Mouse (Mus musculus) heart, postnatal 25 days (tissue): Measurements from ENCODE around the gene Sec16a. TPM values are rescaled to one million over a fixed set of nuclear protein-coding genes. Genes with fewer than 3 reads are reported as not detected.

Experiments used
- DNase-seq: peaks from one replicate; pipeline ENCODE4 v3.0.0; 2022; ENCODE audit warnings: low spot score
- intact Hi-C: fragments of 180-260 bp; cut with DNase I; formaldehyde crosslinking; loops from one replicate; pipeline ENCODE4 v1.15.1; 2025
- total RNA-seq, 2 experiments: library from RNA; stranded (reverse); gene quantifications; 2 replicates each; pipeline ENCODE4 v1.2.3; 2021

The Sec16a gene
- total RNA-seq, 2 experiments from 2014 or later = 34.9 to 38.8 TPM

- intact Hi-C loops = loop anchor here (1.0 to 2.0 kb wide), 3 partner anchors 18 to 73 kb away; no protein-coding TSS in a partner anchor
- no peak for DNase-seq
These were observed 30.8 kb upstream of the Sec16a start for GRCm38 (mm10) chr2:26475505-26476430.

- intact Hi-C loops = loop anchor here (1.0 to 2.0 kb wide), 2 partner anchors 18 to 74 kb away; no protein-coding TSS in a partner anchor
These were observed 29.9 kb upstream of the Sec16a start for GRCm38 (mm10) chr2:26474789-26475504.

GRCm38 (mm10) chr2:26472312-26473090 is 27.5 kb upstream of the Sec16a start:
- no peak for DNase-seq
- intact Hi-C loops = no loop called here

More at GRCm38 (mm10) chr2:26474789-26475504, 29.9 kb upstream of the Sec16a start:
- DNase-seq = peak; percentile 84

GRCm38 (mm10) chr2:26471652-26472285 is 26.8 kb upstream of the Sec16a start:
- no peak for DNase-seq

DNA sequence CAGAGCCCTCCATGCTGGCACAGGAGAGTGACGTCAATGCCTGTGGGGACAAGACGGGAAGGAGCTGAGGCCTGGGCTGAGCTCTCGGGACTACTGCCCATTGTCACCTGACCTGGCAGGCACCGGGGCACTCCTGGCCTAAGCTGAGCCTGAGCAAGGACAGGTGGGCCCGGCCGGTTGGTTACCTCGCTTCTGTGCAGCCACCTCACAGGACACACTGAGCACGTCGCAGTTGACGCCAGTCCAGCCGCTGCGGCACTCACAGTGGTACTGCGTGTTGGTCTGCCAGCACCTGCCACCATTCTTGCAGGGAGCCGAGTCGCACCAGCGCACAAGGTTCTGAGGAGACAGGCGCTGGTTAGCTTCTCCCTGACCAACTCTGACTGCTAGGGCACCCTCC is 26.0 kb upstream of the Sec16a start:
- intact Hi-C loops = no loop called here
- DNase-seq = no peak

More at GRCm38 (mm10) chr2:26471652-26472285, 26.8 kb upstream of the Sec16a start:
- intact Hi-C loops = no loop called here

DNA sequence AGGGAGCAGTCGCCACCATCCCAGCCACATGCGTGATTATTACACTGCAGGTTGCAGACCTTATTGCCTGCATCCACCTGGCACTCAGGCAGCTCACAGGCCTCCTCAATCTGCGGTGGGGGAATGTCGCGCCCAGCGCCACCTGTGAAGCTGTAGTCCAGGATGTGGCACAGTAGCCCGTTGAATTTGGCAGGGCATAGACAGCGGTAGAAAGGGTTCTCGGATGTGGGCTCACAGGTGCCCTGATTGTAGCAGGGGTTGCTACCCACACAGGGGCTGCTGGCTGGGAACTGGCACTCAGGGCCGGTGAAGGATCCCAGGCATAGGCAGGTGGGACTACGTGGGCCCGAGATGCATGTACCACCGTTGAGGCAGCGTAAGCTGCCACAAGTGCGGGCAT is 23.4 kb upstream of the Sec16a start:
- no peak for DNase-seq
- intact Hi-C loops = loop anchor here (2.0 kb wide), 1 partner anchor 14 kb away; no protein-coding TSS in a partner anchor

- intact Hi-C loops = no loop called here
- DNase-seq = no peak
These were observed 18.4 kb upstream of the Sec16a start for GRCm38 (mm10) chr2:26463412-26463811.

DNA sequence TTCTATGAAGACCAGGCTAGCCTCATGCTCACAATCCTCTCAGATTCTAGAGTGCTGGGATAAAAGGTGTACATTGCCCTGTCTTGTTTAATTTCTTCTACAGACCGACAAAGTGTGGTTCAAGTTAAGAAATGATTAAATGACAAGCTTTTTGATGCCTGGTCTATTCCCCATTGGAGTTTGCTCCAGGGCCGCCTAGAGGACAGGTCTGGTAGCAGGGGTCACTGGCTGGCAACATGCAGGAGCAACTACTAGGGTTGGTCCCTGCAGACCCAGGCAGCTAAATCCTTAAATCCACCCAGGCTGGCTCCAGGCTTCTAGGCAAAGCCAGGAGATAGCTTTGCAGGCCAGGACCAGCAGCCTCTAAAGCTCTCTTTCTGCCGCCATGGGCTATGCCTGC is 18.0 kb upstream of the Sec16a start:
- intact Hi-C loops = no loop called here
- no peak for DNase-seq

GRCm38 (mm10) chr2:26461667-26462066 is 16.7 kb upstream of the Sec16a start:
- intact Hi-C loops = no loop called here
- DNase-seq = no peak

GRCm38 (mm10) chr2:26460837-26461236 is 15.8 kb upstream of the Sec16a start:
- no peak for DNase-seq
- intact Hi-C loops = no loop called here

DNA sequence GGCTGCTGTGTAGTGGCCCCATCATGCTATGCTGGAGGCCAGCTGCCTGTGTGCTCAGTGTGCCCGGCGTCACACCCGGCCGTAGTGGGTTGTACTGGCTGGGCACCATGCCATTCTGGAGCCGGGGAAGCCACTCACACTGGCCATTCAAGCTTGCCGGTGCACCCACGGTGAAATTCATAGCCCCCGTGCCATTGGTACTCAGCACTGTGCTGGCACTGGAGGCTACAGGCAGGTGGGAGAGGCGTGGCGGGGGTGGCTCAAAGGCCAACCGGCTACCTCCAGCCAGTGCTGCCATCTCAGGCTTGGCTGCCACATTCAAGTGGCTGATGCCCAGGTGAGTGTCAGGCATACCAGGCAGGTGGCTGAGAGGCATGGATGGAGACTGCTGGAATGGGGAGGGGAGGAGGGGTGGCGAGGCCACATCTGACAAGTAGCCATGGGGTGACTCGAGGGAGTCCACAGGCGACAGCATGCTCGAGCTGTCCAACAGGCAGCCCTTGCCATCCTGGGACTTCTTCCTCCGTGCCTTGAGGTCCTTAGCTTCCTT is 15.2 kb upstream of the Sec16a start:
- intact Hi-C loops = no loop called here

GRCm38 (mm10) chr2:26459478-26459877 is 14.5 kb upstream of the Sec16a start:
- intact Hi-C loops = no loop called here

More for the DNA sequence above, 15.2 kb upstream of the Sec16a start:
- no peak for DNase-seq

DNA sequence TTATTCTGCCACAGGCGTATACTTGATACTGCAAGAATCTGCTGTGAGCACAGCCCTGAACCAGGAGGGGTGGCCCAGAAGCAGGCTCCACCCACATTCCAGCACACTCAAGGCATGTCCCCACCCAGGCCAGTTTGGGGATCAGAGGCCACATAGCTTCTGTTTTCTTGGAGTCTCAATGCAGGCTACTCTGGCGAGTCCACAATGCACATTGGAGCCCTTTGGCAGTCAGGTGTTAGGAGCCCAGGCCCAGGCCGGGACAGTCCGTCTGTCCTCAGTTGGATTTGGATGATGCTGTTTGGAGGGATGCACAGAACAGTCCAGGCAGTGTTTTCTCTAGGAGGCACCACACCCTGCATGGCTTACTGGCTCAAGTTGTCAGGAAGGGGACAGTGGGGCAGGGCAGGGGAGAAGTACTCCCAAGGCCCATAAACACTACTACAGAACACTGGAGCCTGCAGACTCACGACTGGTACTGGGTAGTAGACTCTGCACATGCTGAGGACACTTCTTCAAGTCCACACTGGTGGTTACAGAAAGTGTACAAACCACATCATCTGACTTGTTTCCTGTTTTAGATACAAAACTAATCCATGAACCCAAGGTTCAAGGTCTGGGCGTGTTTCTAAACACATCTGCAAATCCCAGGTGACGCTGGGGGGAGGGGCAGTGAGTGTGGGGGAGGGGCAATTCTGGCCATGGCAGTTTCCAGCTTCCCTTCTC is 13.5 kb upstream of the Sec16a start:
- intact Hi-C loops = no loop called here
- DNase-seq = no peak

More at GRCm38 (mm10) chr2:26459478-26459877, 14.5 kb upstream of the Sec16a start:
- DNase-seq = no peak

GRCm38 (mm10) chr2:26449121-26450060 is 4.4 kb upstream of the Sec16a start:
- intact Hi-C loops = loop anchor here (1.0 to 10.0 kb wide), 2 partner anchors 112 to 455 kb away; partner anchors contain the start of gene Surf6

DNA sequence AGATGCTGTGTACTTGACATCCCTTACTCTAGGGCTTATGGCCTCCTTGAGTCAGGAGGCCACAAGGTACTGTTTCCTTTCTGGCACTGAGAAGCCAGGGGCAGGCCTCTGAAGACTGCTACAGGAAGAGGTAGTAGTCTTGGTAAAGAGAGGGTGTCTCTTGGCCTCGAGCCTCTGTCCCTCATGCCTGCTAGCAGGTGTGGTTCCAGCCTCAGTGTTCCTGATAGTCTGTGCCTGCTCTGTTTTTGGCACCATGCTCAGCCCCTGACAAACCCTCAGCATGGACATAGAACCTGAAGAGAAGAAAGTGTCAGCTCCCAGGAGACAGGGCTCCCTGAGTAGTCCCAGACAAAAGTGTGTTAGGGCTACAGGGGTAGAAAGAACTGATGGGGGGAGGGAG is 2.4 kb upstream of the Sec16a start:
- no peak for DNase-seq
- intact Hi-C loops = loop anchor here (10.0 kb wide), 1 partner anchor 457 kb away; the partner anchor contains the start of gene Surf6

More at GRCm38 (mm10) chr2:26449121-26450060, 4.4 kb upstream of the Sec16a start:
- DNase-seq = no peak

DNA sequence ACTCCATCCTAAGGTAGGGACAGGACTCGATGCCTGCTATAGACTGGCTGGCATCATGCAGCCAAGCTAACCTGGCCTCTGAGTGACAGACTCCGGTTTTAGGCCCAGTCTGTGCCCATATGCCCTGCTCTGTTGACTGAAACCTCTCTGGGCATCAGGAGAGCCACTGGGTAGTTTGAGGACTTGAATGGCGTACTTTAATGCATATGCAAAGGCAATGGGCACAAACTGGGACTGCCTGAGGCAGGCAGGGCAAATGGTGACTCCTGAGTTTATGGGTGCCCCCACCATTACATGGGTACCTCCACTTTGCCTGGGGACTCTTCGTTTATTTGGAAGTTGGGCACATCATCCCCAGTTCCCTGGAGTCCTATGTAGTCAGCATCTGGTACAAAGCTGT is 1.7 kb upstream of the Sec16a start:
- intact Hi-C loops = loop anchor here (10.0 kb wide), 1 partner anchor 458 kb away; the partner anchor contains the start of gene Surf6
- DNase-seq = no peak
